Mouse (Mus musculus) yolk sac, embryonic 10.5 days (tissue): Measurements from ENCODE around the gene Trp53bp1.

ENCODE experiments used
- DNase-seq: peaks from one replicate; pipeline ENCODE4 v3.0.0-alpha.2; 2017; ENCODE audit warnings: low spot score

The Trp53bp1 gene

DNA sequence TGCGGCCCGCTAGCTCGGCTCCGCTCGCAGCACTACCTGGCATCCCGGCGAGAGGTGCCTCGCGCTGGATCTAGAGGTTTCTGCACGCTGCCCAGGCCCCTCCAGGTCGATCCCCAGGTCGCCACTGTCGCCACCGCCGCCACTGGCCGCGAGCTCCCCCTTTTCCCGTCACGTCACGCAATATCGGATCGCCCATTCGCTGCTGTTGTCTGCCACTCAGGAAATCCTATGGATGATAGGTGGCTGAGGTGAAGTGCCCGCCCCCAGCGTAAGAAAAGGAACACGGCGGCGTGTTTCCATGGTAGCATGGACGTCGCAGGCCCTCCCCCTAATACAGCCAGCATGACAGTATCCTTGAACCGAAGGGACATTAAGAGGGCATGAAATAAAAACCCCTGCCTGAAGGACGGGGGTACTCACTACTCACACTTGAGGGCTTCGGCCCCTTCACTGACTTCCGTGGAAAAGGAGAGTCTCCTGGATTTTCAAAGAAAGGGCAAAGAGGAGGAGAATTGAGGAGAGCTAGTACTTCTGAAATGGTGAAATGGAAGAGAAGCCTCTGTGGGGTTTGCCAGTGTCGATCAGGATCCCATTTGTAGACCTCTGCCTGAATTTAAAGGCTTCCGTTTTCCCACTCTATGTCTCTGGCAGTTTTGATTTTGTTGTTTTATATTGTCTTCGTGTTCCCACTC lies at the start of gene Trp53bp1:
Trp53bp1 (minus strand) TSS at position 172 of the 692 bp plus-strand sequence.
- DNase-seq = peak; percentile 93

DNA sequence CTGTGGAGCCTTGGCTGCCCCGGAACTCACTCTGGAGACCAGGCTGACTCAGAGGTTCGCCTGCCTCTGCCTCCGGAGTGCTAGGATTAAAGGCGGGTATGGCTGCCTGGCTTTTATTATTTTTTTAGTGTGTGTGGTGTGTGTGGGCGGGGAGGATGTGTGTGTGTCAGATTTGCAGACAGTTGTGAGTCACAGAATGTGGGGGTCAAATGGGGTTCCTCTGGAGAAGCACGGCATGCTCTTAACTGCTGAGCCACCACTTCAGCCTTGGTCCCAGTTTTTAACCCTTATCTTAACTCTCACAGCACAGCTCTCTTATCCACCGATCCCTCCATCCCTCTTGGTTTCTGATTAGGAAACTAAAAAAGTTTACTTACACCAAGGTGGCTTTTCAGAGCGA lies 45.1 kb upstream of the Trp53bp1 start:
- DNase-seq = no peak

DNA sequence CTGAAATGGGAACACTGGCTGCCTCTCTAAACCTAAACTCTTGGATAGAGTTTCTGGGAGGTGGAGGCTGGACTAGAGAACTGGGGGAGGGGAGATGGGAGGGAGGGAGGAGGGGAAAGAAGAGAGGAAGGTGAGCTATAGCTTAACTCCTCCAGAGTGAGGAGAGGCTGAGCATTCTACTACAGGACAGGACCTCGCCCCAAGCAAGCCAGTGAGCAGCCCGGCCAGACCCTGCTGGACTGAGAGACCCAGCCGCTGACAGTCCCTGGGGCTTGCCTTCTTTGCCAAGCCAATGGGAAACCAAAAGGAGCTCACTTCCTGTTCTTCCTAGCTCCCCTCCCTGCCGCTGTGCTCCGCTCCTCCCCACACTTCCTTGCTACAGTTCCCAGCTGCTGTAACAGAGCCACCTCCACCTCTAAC lies 37.8 kb upstream of the Trp53bp1 start:
- DNase-seq = no peak

DNA sequence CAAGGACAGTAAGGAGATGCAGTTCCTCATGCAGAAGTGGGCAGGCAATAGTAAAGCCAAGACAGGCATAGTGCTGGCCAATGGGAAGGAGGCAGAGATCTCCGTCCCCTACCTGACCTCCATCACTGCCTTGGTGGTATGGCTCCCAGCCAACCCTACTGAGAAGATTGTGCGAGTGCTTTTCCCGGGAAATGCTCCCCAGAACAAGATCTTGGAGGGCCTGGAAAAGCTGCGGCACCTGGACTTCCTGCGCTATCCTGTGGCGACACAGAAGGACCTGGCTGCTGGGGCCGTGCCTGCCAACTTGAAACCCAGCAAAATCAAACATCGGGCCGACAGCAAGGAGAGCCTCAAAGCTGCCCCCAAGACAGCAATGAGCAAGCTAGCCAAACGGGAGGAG lies 28.8 kb upstream of the Trp53bp1 start:
- no peak for DNase-seq

DNA sequence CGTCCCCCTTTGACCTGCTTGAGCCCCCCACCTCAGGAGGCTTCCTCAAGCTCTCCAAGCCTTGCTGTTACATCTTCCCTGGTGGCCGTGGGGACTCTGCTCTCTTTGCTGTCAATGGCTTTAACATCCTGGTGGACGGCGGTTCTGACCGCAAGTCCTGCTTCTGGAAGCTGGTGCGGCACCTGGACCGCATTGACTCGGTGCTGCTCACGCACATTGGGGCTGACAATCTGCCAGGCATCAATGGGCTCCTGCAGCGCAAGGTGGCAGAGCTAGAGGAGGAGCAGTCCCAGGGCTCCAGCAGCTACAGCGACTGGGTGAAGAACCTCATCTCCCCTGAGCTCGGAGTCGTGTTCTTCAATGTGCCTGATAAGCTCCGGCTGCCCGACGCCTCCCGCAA lies 28.3 kb upstream of the Trp53bp1 start:
- no peak for DNase-seq

DNA sequence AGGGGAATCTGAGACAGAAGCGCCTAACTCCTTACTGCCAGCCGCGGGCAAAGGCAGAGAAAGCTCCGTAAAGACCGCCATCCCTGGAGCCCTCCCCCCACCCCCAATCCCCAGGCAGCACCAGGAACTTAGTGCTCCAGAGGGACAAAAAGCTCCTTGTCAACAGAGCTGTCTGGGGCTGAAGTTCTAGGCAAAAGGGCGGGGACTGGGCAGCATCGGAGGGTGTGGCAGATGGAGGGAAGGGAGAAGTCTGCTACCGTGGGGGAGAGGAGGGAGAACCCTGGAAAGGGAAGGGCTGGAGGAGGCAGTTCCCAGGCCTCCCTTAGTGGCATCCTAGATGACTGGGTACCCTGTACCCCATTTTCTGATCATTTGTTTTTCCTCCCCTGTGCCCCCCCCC lies 26.9 kb upstream of the Trp53bp1 start:
- DNase-seq = no peak

DNA sequence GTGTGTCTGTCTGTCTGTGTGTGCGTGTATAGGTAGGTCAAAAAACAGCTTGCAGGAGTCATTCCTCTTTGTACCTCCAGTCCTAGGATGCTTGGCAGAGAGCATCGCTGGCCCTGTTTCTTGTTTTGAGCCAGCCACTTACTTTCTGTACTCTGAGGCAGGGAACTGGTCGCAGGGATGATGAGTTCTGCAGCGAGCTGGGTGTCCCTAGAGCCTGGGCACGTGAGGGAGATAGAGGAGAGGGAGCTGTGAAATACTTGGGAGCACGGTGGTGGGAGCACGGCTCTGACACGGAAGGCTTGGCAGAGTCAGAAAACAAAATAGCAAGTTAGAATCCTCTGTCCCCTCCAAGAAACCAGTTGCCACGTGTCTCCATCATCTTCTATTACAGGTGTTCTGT lies 26.5 kb upstream of the Trp53bp1 start:
- DNase-seq = no peak

DNA sequence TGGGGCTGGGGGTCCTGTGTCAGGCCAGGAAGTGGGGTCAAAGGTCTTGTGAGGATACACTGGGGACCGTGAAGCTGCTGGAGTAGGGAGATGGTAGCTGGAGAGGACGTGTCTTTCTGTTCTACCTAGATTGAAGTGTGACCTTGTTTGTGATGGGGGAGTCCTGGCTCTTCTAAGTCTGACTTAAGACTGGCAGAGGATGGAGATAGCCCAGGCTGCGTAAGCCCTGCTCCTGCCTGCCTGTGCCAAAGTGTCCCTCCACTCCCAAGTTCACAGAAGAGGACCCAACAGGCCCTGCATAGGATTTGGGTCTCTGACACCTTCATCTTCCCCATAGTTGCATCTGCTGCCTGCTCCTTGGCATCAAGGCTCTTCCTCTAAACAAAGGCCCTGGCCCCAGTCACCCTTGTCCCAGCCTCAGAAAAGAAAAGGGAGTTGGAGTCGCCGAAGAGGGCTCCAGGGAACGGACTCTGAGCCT lies 25.6 kb upstream of the Trp53bp1 start:
- DNase-seq = no peak

DNA sequence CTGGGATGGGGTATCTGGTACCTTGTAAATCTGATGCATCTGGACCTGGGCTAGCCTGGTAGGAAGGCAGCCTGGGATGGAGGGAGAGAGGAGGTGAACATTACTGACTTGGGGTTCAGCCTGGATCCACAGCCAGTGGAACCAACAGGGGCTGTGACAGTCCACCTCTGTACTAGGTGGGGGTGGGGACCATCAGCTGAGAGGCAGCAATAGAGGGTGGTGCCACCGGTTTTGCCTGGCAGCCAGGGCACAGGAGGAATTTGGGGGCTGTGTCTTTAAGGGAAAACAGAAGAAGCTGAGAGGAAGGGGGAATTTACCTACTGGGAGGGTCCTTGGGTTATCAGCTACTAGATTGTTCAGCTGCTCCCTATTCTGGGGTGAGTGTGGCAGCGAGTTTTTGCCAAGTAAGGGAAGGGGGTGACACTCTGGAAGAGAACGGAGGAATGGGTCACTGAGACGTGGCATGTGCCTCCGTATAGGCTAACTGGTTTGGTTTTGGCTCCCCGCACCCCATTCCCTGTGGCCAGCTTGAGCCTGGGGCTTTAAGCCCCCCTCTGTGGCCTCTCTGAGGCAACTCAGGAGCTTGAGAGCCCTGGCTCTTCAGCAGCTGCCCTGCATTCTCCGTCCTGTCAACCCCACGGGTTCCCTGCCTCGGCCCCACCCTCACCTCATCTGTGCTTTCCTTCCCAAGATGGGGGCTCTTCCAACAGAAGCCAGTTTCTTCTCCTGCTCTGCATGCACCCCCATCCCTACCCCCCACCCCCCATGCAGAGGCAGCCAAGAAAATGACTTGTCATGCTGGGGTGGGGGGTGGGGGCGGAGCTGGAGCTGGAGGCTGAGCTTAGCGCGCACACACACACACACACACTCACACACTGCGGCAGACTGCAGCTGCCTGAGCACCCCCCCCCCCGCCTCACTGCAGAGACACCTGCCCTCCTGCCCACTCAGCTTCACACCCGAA lies 24.7 kb upstream of the Trp53bp1 start:
- DNase-seq = peak; percentile 29

DNA sequence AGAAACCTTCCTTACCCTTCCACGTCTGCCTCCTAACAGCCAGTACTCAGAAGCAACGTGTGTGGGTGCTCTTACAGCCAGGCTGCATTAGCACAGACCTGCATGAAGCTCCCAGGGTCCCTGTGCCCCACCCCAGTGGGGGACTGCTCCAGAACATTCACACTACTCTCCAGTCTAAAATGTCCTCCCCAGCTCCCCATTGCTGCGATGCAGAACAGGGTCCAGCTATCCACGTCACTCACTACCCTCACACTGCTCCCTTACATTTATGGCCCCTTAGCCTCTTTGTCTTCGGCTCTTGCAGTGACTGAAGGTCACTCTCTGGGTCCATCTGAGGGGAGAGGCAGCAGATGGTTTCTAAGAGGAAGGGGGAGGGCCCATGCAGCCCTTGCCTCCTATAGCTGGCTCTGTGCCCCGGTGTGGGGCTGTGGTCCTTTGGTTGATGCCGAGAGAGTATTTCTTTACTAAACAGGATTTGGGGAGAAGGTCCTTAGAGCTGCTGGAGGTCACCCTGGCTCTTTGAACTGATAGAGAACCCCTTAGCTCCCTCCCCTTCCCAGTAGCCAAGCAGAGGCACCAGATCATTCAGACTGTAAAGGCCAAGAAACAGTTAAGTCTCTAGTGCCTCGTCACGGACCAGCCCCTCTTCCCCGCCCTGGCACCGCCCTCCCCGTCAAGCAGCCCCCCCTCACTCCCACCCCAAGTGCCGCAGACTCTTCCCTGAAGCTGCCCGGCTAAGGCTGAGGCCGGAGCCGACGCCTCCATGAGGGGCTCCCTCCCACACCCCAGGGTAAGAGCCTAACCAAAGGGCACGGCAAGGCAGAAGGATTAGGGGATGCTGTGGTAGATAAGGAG lies 23.8 kb upstream of the Trp53bp1 start:
- peak; percentile 54 for DNase-seq

DNA sequence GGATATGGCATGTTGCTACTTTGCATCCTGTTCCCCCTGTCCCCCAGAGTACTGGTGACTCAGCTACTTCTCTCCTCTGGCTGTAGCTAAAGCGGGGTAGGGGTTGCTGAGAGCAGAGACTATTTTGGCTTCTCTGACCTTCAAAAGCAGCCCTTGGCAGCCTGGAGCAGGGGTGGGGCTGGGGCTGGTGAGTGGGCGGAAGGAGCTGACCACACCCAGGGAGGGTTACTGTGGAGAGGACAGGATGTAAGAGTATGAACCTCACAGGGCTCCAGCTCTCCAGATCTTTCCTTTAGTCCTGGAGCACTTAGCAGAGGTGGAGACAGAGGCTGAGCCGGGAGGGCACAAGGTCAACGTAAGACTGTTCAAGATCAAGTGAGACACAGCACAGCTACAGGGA lies 23.0 kb upstream of the Trp53bp1 start:
- peak; percentile 43 for DNase-seq

DNA sequence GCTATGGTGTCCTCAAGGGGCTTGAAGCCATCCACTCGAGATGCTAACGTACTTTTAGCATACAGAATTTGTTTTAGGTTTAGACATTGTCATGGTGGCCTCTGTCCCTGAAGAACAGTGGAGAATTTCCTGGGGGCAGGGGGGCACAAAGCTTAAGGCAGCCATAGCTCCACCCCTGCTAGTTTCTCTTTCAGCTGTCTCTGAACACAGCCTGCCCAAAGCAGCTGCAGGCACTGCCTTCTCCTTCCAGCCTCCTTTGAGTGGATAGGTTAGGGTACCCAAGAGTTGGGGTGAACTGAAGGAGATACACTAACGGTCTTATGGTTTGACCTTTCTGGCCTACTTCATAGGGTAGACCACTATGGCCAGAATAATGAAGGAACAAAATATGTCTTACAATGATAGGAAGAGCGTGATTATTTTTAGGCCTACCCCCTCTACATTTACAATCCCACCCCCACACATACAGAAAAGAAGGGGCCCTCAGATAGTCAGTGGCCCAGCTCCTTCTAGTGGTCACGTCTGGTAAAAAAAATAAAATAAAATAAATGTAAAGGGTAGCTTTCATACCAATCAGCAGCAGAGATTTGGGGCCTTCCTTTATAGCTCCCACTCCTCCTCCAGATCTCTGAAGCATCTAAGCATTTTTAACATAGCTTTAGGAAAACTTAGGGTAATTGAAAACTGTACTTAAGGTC lies 21.3 kb upstream of the Trp53bp1 start:
- DNase-seq = no peak

DNA sequence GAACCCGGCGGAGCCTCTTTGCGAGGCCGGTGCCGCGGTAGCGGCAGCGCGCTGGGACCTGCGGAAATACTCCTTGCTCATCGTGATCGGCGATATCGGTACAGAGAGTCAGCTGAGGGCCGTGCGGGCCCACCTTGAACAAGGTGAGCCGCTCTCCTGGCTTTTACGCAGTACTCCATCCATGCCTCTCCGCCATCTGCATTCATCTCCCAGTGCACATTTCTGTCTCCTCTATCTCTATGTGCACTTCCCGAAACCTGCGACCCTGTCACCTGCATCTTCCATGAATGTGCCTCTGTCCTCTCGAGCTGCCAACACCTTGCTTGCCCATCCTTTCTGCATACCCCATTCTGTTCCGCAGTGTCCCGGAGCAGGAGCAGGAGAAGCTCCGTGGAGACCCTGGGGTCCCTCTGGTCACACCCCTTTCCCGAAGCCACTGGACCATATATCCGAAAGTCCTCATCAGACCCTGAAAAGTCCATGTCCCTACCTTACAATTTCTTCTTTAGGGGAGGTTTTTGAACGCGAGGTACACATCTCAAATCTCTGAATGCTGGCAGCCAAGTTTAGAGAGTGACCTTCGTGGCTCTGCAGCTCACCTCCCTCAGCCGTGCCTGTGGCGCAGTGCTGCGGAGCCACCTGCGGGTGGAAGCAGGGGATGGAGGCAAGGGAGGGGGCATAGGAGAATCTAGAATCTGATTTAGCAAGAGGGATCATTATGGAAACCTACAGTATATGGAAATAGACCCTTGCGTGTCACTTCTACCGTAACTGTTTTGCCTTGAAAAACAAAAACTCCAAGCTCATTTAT lies 18.7 kb upstream of the Trp53bp1 start:
- no peak for DNase-seq

DNA sequence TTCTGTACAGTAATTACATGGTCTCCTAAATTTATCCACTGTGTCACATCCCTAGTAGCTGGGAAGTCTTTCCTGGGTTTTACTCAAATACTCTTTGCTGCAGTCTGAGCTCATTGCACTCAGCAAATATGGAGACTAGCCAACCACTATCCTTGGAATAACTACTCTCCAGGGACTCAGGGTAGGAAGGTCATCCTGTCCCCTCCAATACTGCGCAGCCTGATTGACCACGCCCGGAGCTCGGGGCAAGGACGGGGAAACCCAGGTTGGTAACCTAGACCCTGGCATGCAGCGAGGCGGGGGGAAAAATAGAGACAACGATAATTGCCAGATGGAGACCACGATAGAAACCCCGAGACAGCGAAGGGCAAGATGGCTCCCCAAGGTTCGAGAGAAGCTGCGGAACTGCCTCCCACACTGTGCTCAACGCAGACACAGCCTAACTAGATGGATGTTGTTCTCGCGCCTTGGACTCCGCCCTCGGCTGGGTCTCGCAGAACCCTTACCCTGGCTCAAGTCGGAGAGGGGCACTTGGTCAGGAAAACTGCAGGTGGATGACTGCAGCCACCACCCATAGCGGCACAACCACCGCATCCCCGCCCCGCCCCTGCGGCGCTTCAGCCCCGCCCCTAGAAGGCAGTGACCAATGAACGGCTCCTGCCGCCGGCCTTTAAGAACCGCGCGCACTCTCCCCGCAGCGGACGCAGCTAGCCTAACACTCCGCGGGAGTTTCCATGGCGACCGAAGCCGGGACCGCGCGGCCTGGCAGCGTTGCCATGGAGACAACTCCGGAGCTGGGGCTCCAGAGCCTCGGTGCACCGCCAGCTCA lies 17.9 kb upstream of the Trp53bp1 start, which contains the start of gene Map1a:
Map1a (plus strand) TSS at position 700 of the 829 bp plus-strand sequence.
- DNase-seq = peak; percentile 91

DNA sequence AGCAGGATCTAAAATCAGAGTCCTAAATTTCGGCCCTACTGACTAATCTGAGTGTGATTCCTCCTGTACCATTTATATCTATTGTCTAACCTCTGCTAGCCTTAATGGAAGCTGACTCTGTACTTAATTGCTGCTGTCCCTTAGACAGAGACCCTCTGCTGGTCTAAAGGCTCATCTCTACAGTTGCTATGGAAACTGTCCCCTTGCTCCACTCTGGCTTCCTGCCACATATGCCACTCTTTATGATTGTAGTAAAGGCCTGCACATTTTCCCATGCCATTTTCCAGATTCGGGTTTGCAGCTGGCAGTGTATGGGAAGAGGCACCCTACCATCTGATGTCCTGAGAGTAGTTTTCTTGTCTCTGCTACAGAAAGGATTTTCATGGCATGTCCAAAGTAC lies 16.6 kb upstream of the Trp53bp1 start:
- DNase-seq = no peak

DNA sequence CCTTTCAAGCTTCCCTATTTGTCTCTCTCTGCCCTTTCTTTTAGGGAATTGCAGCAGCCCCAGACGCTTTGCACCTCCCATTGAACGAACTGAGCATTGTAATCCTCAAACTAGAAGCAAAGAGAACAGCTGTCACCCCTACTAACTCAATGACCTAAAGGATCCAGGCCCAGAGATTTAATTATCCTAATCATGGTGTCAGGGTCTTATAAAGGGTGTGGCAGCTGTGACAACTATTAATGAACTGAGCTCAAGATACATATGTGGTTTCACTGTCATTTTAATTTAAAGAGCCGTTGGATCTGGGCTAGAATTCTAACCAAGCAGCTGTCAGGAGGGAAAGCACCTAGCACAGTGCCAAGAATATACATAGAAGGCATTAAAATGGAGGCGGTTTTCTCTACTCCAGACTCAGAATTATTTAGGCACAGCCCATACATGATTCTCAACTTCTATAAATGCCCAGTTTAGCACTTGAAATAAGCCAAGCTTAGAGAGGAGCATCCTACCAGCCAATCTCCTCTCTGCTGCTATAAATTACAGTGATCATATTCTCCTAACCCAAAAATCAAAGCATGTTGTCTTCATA lies 815 bp upstream of the Trp53bp1 start:
- no peak for DNase-seq

DNA sequence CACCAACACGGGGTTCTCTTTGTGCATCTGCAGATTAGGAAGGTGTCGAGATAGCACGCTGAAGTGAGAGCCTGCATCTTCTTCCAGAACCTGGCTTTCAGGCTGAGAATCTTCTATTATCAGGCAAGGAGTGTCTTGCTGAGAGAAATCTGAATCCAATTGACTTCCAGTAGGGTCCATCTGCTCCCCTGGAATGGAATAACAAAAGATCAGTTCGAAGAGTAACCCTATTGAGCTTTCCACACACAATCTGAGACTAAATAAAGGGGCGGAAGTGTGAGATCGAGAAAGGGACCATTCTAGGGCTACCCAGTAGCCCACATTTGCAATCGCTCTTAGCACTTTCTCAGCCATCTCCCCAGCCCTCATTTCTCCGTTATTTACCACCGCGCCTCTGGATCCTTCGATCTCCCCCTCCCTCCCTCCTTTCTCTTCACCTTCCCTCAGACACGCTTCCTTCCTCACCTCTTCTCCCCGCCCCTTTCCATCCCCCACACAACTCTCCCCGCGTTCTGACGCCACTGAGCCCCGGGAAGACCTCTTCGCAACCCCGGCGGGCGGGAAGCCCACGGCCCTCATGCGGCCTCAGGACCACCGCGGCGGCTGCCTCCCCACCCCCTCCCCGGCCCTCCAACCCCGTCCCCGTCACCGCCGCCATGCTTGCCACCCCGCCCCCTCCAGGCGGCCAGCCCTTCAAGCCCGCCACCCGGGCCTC lies 529 bp downstream of the Trp53bp1 start:
- no peak for DNase-seq

DNA sequence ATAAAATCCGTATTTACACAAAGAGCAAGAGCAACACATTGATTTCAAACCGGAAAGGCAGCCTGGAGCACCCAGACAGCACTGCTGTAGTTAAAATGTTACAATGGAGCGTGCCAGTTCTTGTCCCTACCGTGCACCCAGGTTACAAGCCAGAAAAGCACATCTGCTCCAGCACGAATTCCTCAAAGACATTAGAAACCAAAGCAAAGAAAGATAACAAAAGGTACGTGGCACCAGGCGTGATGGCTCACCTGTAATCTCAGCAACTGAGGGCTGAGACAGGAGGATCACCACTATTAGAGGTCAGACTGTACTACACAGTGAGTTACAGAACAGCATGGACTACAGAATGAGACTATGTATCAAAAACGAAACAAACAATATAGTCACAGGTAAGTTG lies 2.8 kb downstream of the Trp53bp1 start:
- DNase-seq = no peak

DNA sequence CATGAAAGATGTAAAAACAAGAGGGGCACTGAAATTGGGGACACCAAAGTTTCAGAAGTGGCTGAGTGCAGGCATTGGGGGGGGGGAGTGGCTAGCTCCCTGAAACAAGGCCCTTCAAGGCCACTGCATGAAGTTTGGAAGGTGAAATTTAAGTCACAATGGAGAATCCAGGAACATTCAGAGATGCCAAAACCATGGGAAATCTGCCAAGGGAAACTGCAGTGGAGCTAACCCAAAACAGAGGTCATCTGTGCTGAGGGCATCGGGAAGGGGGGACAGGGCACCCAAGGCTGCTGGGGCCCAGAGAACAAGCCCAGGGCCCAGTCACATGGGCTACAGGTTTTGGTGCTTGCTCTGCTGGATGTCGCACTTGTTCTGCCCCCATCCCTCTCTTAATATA lies 21.4 kb downstream of the Trp53bp1 start:
- DNase-seq = no peak
